Mouse (Mus musculus): Measurements from ENCODE around the gene Stard13.

GRCm38 (mm10) chr5:151151549-151151948 is 82.1 kb downstream of the Stard13 start:
- TF ChIP-seq POLR2A (IDR thresholded peaks at IDR 0.05; ENCODE audit: low read depth, low read length) (no peak), CTCF (IDR thresholded peaks at IDR 0.05; ENCODE audit: extremely low read depth, insufficient read length, insufficient replicate concordance, low read depth, low read length) (no peak)
